Mouse (Mus musculus) hindbrain, postnatal 0 days (tissue): ENCODE data around the gene Nudt6. TPM values are rescaled to one million over a fixed set of nuclear protein-coding genes. Genes with fewer than 3 reads are reported as not detected.

Experiments used
- ATAC-seq: fragments of 200-750 bp; cut with Nextera tagmentation; 2 replicates; pipeline ENCODE4 v1.8.0; 2017; ENCODE audit warnings: mild to moderate bottlenecking, moderate TSS enrichment, moderate library complexity
- DNase-seq: peaks from one replicate; pipeline ENCODE4 v3.0.0-alpha.2; 2015; ENCODE audit warnings: low spot score
- H3K27ac ChIP-seq: fragments of 300-500 bp; sonication (generic); 2 replicates; pipeline ENCODE4 v1.5.1; 2014; ENCODE audit warnings: mild to moderate bottlenecking
- H3K27me3 ChIP-seq: fragments of 300-500 bp; sonication (generic); 2 replicates; pipeline ENCODE4 v1.6.1; 2014; ENCODE audit warnings: low read length, mixed read lengths; ENCODE audit not compliant: insufficient read depth
- H3K36me3 ChIP-seq: fragments of 300-500 bp; sonication (generic); 2 replicates; pipeline ENCODE4 v1.6.1; 2014; ENCODE audit warnings: low read length, mixed read lengths; ENCODE audit not compliant: insufficient read depth
- H3K4me1 ChIP-seq: fragments of 300-500 bp; sonication (generic); 2 replicates; pipeline ENCODE4 v1.6.1; 2014; ENCODE audit warnings: antibody characterized with exemption, low read length, mixed read lengths; ENCODE audit not compliant: insufficient read depth
- H3K4me2 ChIP-seq: fragments of 300-500 bp; sonication (generic); 2 replicates; pipeline ENCODE4 v1.6.1; 2014; ENCODE audit warnings: low read depth, mild to moderate bottlenecking, low read length, moderate library complexity, mixed read lengths
- H3K4me3 ChIP-seq: fragments of 300-500 bp; sonication (generic); 2 replicates; pipeline ENCODE4 v1.5.1; 2014; ENCODE audit warnings: low read length
- H3K9ac ChIP-seq: fragments of 300-500 bp; sonication (generic); replicated peaks from 2 replicates; pipeline ENCODE4 v1.6.1; 2014; ENCODE audit warnings: mild to moderate bottlenecking, low read length, moderate library complexity, mixed read lengths
- H3K9me3 ChIP-seq: fragments of 300-500 bp; sonication (generic); 2 replicates; pipeline ENCODE4 v1.6.1; 2016; ENCODE audit warnings: low read length, mixed read lengths
- CTCF ChIP-seq: IDR thresholded peaks from 2 replicates; pipeline ENCODE4 v1.5.1; 2016; ENCODE audit warnings: antibody characterized with exemption, control low read depth, low read depth
- WGBS: fragments of 180-500 bp; shearing (Covaris S2); extraction: QIAGEN DNeasy Blood & Tissue Kit; methylation state at CpG from one replicate; pipeline ENCODE4 v1.1.7; 2014; 5-methylcytosine and 5-hydroxymethylcytosine counted together
- polyA plus RNA-seq: library from polyadenylated mRNA; unstranded; fragments of >200 nt; fragmentation: Nextera tagmentation; extraction: Ambion mirVana; gene quantifications from 2 replicates; pipeline ENCODE4 v1.2.1, GENCODE M21; 2015
- total RNA-seq: library from RNA; depleted of rRNA; stranded (reverse); fragments of >200 nt; gene quantifications from 2 replicates; pipeline ENCODE4 v1.2.3, GENCODE M21; 2014

Nudt6 gene
- total and polyA plus RNA-seq, 2 experiments from 2014 or later = 2.1 to 10.1 TPM

GRCm38 (mm10) chr3:37387310-37387709 lies 32.7 kb downstream of the Nudt6 start:
- Histone ChIP-seq H3K9me3 (no peaks in the 10 kb centered on the region), H3K27ac (no peak overlapping the region), H3K9ac (no peak overlapping the region), H3K4me2 (no peak overlapping the region), H3K4me1 (no peaks in the 10 kb centered on the region), H3K36me3 (no peaks in the 10 kb centered on the region), H3K27me3 (no peaks in the 10 kb centered on the region), H3K4me3 (no peak overlapping the region)
- ATAC-seq = no peak
- no peak for DNase-seq
- WGBS = 90% methylated on average over 6 of the region's 6 CpGs
- TF ChIP-seq CTCF = no peak

GRCm38 (mm10) chr3:37383096-37383765 lies 36.8 kb downstream of the Nudt6 start:
- H3K9ac ChIP-seq = no peak overlapping the region
- H3K27ac ChIP-seq = no peak overlapping the region
- H3K27me3 ChIP-seq = no peaks in the 10 kb centered on the region
- TF ChIP-seq CTCF = 0 out of 2 replicates have a peak, but pooled peaks have one; percentile 7
- no peaks in the 10 kb centered on the region for H3K9me3 ChIP-seq
- DNase-seq = no peak
- no peaks in the 10 kb centered on the region for H3K36me3 ChIP-seq
- no peak for ATAC-seq
- H3K4me3 ChIP-seq = no peak overlapping the region
- WGBS = 78% methylated on average over 6 of the region's 6 CpGs
- H3K4me1 ChIP-seq = 0 out of 2 replicates have a peak, but pooled peaks cover 3% of the 10 kb centered on the region
- H3K4me2 ChIP-seq = no peak overlapping the region

DNA sequence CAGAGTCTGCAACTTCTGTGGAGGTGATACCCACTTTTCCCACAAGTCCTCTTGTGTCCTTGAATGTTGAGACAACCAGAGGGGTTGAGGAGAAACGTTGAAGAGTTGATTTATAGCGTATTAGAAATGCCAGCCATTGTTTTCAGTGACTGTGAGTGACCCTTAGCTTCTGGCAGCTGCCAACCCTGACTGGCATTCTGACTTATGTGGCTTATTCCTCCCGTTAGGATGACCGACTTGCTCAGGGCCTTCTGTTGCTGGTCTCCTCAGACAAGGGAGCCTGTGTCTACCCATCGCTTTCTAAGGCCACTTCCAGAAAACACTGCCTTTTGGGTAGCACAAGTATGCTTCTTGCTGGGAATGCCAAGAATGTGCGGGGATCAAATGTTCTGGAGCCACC lies 38.6 kb downstream of the Nudt6 start:
- Histone ChIP-seq H3K9ac (no peak overlapping the region), H3K4me3 (no peak overlapping the region), H3K4me1 (0 out of 2 replicates have a peak, but pooled peaks cover 3% of the 10 kb centered on the region), H3K9me3 (no peaks in the 10 kb centered on the region), H3K36me3 (no peaks in the 10 kb centered on the region), H3K27me3 (no peaks in the 10 kb centered on the region), H3K27ac (no peak overlapping the region), H3K4me2 (no peak overlapping the region)
- 65% methylated on average over 6 of the region's 6 CpGs for WGBS
- DNase-seq (no peak), ATAC-seq (no peak)
- TF ChIP-seq CTCF = no peak

DNA sequence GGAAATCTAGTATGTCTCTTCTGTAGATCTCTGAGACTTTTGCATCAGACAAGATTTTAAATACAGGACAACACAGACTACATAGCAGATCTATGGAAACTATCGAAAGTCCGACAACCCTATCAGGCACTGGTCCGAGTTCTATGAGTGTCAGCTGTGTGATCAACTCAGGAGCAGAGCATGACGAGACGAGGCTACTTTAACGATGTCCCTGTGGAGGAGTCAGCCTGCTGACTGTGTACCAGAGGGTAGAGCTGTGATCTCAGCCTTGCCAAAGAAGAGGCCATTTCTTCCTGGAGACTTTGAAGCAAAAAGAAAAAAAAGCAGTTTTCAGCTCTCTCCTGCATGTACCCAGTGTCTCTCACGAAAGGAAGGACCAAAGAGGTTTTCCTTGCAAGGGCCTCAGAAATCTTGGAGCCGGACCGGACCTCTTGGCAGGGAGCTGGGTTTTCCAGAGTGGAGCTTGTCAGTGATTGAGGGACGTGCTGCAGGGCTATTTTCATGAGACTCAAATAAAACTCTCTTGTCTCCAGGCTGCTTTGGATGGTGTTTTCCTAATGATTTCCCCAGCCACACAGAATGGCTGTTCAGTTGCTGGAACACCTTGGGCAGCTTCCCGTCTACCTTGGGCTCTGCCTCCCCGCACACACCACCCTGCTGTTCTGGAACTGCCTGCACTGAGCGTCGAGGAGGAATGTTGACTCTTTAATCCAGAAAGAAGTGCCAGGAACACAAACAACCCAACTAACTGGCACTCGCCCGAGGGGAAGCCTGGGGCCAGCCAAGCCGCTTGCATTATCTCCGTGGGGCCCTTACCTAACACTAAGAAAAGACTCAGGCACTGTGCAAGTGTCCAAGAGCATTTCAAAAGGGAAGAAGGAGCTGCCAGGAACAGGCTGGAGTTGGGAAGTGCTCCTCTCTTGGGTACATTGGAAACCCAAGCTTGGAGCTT lies 39.8 kb downstream of the Nudt6 start:
- WGBS = 51% methylated on average over 18 of the region's 18 CpGs
- peak; percentile 44 for DNase-seq

DNA sequence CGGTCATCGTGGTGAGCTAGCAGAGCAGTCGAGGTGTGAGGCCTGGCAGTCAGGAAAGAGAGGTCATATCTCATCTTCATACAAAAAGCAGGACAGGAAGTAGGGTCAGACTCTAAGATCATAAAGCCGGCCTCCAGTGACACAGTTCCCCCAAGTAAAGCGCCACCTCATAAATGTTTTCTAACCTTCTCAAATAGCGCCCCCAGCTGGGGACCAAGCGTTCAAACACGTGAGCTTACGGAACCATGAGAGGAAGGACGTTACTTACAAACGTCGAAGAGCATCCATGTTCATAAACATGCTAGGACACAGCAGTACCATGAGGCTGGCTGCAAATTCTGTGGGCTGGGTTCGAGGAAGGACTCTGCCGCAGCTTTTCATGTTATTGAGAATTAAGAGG lies 40.8 kb downstream of the Nudt6 start:
- peak; percentile 14; the same call in 1 of the 2 replicates for TF ChIP-seq CTCF
- H3K9ac ChIP-seq = no peak overlapping the region
- WGBS = 84% methylated on average over 14 of the region's 14 CpGs
- no peak overlapping the region for H3K4me3 ChIP-seq
- H3K9me3 ChIP-seq = no peaks in the 10 kb centered on the region
- H3K4me2 ChIP-seq = no peak overlapping the region
- no peak overlapping the region for H3K27ac ChIP-seq
- H3K36me3 ChIP-seq = no peaks in the 10 kb centered on the region
- ATAC-seq = no peak
- DNase-seq = no peak
- no peaks in the 10 kb centered on the region for H3K27me3 ChIP-seq
- 0 out of 2 replicates have a peak, but pooled peaks cover 3% of the 10 kb centered on the region for H3K4me1 ChIP-seq

More for the DNA sequence above, 39.8 kb downstream of the Nudt6 start:
- ATAC-seq = peak; percentile 41; the same call in 1 of the 2 replicates
- Histone ChIP-seq H3K27ac (peak overlapping the region; percentile 43), H3K27me3 (no peaks in the 10 kb centered on the region), H3K9ac (no peak overlapping the region), H3K9me3 (no peaks in the 10 kb centered on the region), H3K4me1 (0 out of 2 replicates have a peak, but pooled peaks cover 3% of the 10 kb centered on the region), H3K4me2 (no peak overlapping the region), H3K4me3 (no peak overlapping the region), H3K36me3 (no peaks in the 10 kb centered on the region)
- no peak for TF ChIP-seq CTCF

DNA sequence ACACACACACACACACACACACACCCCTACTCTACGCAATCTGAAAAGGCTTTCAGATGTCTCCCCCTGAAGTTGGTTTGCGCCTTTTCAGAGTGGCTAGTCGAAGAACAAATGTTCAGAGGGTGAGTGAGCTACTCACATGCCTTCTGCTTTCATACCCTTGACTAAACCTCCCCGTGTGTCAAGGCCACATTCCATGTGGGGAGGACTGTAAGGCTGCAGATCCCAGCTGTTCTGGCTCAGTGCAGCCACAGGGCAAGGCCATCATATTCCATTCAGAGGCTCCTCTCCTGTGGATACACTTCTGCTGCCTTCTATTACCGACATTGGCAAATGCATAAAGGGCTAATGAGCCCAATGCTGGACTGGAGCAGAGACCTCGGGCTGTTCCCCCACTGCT lies 41.6 kb downstream of the Nudt6 start:
- WGBS = 69% methylated on average over 6 of the region's 6 CpGs
- H3K9ac ChIP-seq = no peak overlapping the region
- 0 out of 2 replicates have a peak, but pooled peaks cover 3% of the 10 kb centered on the region for H3K4me1 ChIP-seq
- H3K4me3 ChIP-seq = no peak overlapping the region
- no peaks in the 10 kb centered on the region for H3K27me3 ChIP-seq
- no peaks in the 10 kb centered on the region for H3K36me3 ChIP-seq
- H3K9me3 ChIP-seq = no peaks in the 10 kb centered on the region
- H3K4me2 ChIP-seq = no peak overlapping the region
- DNase-seq (no peak), ATAC-seq (peak; percentile 55; the same call in 1 of the 2 replicates)
- no peak for TF ChIP-seq CTCF
- H3K27ac ChIP-seq = no peak overlapping the region
